Mouse (Mus musculus) MEL-GATA-1-ER (cell line): Measurements from ENCODE around the gene Iqcb1.
A peak's percentile ranks its signal among the peaks of the same experiment; 100 is the strongest.
"Not testable (repeated sequence)": the region's sequence is repeated elsewhere in the genome, so short reads cannot be mapped to it uniquely, and the experiment has no call there.

ENCODE experiments used
- DNase-seq: peaks from one replicate; pipeline ENCODE4 v3.0.0-alpha.2; 2012; ENCODE audit warnings: low read depth; ENCODE audit errors: extremely low read depth

Gene Iqcb1

GRCm38 (mm10) chr16:36828054-36828786 is at the start of gene Iqcb1:
Gene Iqcb1 (plus strand): TSS chr16:36828385.
- peak; percentile 47 for DNase-seq

GRCm38 (mm10) chr16:36784146-36784545 is 44.0 kb upstream of the Iqcb1 start:
- DNase-seq, result no peak

- DNase-seq, result no peak
Measured at GRCm38 (mm10) chr16:36784594-36785313, 43.4 kb upstream of the Iqcb1 start, which contains the start of gene Slc15a2. Gene Slc15a2 (minus strand): TSS chr16:36784962.

GRCm38 (mm10) chr16:36786466-36786865 is 41.7 kb upstream of the Iqcb1 start:
- DNase-seq, result no peak

- DNase-seq, result no peak
Measured at GRCm38 (mm10) chr16:36790166-36790565, 38.0 kb upstream of the Iqcb1 start.

- no peak for DNase-seq
Measured at GRCm38 (mm10) chr16:36794976-36795375, 33.2 kb upstream of the Iqcb1 start.

GRCm38 (mm10) chr16:36798334-36798733 is 29.9 kb upstream of the Iqcb1 start:
- no peak for DNase-seq

GRCm38 (mm10) chr16:36802361-36802760 is 25.8 kb upstream of the Iqcb1 start:
- DNase-seq, result no peak

- DNase-seq, result no peak
Measured at GRCm38 (mm10) chr16:36808616-36809015, 19.6 kb upstream of the Iqcb1 start.

- DNase-seq, result no peak
Measured at GRCm38 (mm10) chr16:36813680-36814079, 14.5 kb upstream of the Iqcb1 start.

- no peak for DNase-seq
Measured at GRCm38 (mm10) chr16:36816916-36817315, 11.3 kb upstream of the Iqcb1 start.

- peak; percentile 75 for DNase-seq
Measured at GRCm38 (mm10) chr16:36817321-36817926, 10.8 kb upstream of the Iqcb1 start.

GRCm38 (mm10) chr16:36820016-36820415 is 8.2 kb upstream of the Iqcb1 start:
- DNase-seq, result no peak

GRCm38 (mm10) chr16:36820747-36821146 is 7.4 kb upstream of the Iqcb1 start:
- DNase-seq, result no peak

GRCm38 (mm10) chr16:36821474-36821873 is 6.7 kb upstream of the Iqcb1 start:
- peak; percentile 33 for DNase-seq

- no peak for DNase-seq
Measured at GRCm38 (mm10) chr16:36827611-36828053, 553 bp upstream of the Iqcb1 start.

GRCm38 (mm10) chr16:36828820-36829219 is 635 bp downstream of the Iqcb1 start:
- DNase-seq, result no peak

GRCm38 (mm10) chr16:36846894-36847293 is 18.7 kb downstream of the Iqcb1 start:
- not testable (repeated sequence) for DNase-seq

- no peak for DNase-seq
Measured at GRCm38 (mm10) chr16:36851202-36851601, 23.0 kb downstream of the Iqcb1 start.

GRCm38 (mm10) chr16:36863585-36863984 is 35.4 kb downstream of the Iqcb1 start:
- DNase-seq, result no peak

- no peak for DNase-seq
Measured at GRCm38 (mm10) chr16:36869442-36869841, 41.3 kb downstream of the Iqcb1 start.
